Mouse (Mus musculus) CH12.LX (cell line): Measurements from ENCODE around the gene Endou.

ENCODE experiments used
- BHLHE40 ChIP-seq: IDR thresholded peaks from 2 replicates; pipeline ENCODE4 v1.6.1; 2011; ENCODE audit warnings: mild to moderate bottlenecking, low read depth, low read length, improper control_type of control experiment
- CTCF ChIP-seq, 2 experiments: IDR thresholded peaks in 1 of 2; conservative IDR thresholded peaks in 1 of 2; 2 replicates each; pipeline ENCODE4 v1.5.1; 2011 to 2012; ENCODE audit warnings: low read depth in 2 of 2, low read length in 2 of 2, improper control_type of control experiment in 1 of 2, inconsistent platforms in 1 of 2, mild to moderate bottlenecking in 1 of 2, moderate library complexity in 1 of 2
- HCFC1 ChIP-seq: IDR thresholded peaks from 2 replicates; pipeline ENCODE4 v1.6.1; 2012; ENCODE audit warnings: low read depth, mild to moderate bottlenecking, inconsistent platforms, low read length, improper control_type of control experiment
- MAX ChIP-seq: IDR thresholded peaks from 2 replicates; pipeline ENCODE4 v1.6.1; 2011; ENCODE audit warnings: low read length, improper control_type of control experiment
- MYC ChIP-seq: IDR thresholded peaks from 2 replicates; pipeline ENCODE4 v1.6.1; 2011; ENCODE audit warnings: low read depth, mild to moderate bottlenecking, improper control_type of control experiment, low read length
- NRF1 ChIP-seq: IDR thresholded peaks from 2 replicates; pipeline ENCODE4 v1.6.1; 2014; ENCODE audit warnings: low read depth, mild to moderate bottlenecking, inconsistent platforms, low read length, improper control_type of control experiment, moderate library complexity
- POLR2A ChIP-seq: IDR thresholded peaks from 2 replicates; pipeline ENCODE4 v1.6.1; 2011; ENCODE audit warnings: low read depth, mild to moderate bottlenecking, improper control_type of control experiment, low read length
- POLR2AphosphoS2 ChIP-seq: IDR thresholded peaks from 2 replicates; pipeline ENCODE4 v1.6.1; 2011; ENCODE audit warnings: low read depth, low read length, improper control_type of control experiment
- RCOR1 ChIP-seq: conservative IDR thresholded peaks from 2 replicates; pipeline ENCODE4 v1.6.1; 2012; ENCODE audit warnings: low read depth, mild to moderate bottlenecking, inconsistent platforms, low read length, improper control_type of control experiment

GRCm38 (mm10) chr15:97672211-97672765 is 58.9 kb downstream of the Endou start:
- TF ChIP-seq CTCF (conservative IDR thresholded peaks at IDR 0.05 in 1 of 2, IDR thresholded peaks at IDR 0.05 in 1 of 2; ENCODE audit: low read depth in 2 of 2, low read length in 2 of 2), result no peak
- no peak for TF ChIP-seq POLR2A
- no peak for TF ChIP-seq BHLHE40
- TF ChIP-seq HCFC1, result no peak
- no peak for TF ChIP-seq NRF1
- TF ChIP-seq MAX, result no peak
- TF ChIP-seq MYC, result no peak
- no peak for TF ChIP-seq RCOR1
- no peak for TF ChIP-seq POLR2AphosphoS2
